Mouse (Mus musculus) kidney, postnatal 14 days (tissue): ENCODE data around the gene 0610012G03Rik.
"Not testable (repeated sequence)": the region's sequence is repeated elsewhere in the genome, so short reads cannot be mapped to it uniquely, and the experiment has no call there.

Source experiments
- DNase-seq: peaks from one replicate; pipeline ENCODE4 v3.0.0; 2022; ENCODE audit warnings: mixed read lengths

Gene 0610012G03Rik

DNA sequence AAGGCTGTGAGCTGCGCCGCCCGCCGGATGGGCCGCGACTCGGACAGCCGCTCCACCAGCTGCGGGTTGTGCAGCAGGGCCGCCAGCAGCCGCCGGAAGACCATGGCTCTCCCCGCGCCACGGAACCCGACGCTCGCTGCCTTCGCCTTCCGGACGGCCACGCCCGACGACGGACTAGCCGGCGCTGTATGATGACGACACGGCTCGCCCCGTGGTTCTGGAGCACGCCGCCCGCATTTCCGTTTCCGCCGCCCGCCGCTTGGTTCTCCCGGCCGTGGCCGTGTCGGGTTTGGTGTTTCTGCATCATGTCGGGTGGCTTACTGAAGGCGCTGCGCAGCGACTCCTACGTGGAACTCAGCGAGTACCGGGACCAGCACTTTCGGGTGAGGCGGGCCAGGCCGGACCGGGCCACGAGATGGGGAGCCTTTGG is at the start of gene 0610012G03Rik, which contains the start of gene Ncbp2:
0610012G03Rik (minus strand) TSS at position 150 of the 430 bp plus-strand sequence.
Ncbp2 (plus strand) TSS at position 169 of the 430 bp plus-strand sequence.
- peak; percentile 97 for DNase-seq

DNA sequence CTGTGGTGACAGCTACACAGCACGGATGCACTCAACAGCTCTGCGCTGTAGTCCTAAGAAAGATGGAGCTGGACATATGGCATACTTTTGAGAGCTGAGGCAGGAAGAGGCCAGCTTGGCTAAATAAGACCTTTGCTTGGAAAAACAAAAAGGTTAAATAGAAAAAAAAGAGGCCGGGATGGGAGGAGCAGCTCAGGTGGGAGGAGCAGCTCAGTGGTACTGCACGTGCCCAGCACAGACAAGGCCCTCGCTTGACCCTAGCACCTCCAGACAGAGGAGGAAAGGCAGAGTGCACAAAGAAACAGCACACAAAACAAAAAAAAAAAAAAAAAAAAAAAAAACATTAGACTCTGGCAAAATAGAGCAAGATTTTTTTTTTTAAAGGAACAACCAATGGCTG is 48.1 kb upstream of the 0610012G03Rik start:
- no peak for DNase-seq

DNA sequence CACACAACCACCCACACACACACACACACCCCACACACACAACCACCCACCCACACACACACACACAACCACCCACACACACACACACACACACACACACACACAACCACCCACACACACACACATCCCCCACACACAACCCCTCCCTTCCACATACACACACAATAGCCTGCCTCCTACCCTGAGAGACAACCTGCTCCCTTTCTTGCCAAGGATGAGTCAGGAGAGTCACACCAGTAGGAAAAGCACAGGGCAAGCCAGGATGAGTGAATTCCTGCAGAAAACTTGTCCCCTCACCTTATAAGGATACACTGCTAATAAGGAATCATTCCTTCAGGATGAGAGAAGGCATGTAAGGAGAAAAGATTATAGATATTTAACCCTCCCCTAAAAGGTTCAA is 45.7 kb upstream of the 0610012G03Rik start:
- no peak for DNase-seq

DNA sequence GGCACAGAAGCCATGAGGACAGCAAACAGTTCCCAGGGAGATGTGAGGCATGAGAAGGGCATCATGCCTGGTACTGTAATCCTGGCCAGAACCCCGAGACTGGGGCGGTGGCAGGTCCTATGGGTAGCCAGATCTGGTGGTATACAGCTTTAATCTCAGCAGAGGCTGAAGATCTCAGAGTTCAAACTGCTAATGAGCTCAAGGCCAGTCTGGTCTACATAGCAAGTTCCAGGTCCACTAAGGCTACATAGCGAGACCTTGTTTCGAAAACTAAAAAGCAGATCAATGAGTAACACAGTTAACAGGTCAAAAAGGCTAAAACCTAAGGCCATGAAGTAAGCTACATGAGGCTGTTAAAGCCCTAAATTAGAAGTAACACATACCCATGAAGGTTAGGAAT is 44.9 kb upstream of the 0610012G03Rik start:
- no peak for DNase-seq

DNA sequence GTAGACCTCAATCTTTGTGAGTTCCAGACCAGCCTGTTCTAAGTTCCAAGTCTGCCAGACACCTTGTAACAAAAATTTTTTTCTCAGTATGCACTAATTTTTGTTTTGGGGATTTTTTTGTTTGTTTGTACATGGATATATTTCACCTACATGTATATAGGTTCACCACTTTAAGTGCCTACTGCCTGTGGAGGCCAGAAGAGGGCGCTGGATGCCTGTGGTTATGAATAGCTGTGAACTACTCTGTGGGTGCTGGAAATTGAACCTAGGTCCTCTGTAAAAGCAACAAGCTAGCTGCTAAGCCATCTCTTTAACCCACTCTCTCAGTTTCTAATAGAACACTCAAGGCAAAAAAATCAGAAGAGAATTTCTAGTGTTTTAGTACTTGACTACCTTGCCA is 43.7 kb upstream of the 0610012G03Rik start:
- no peak for DNase-seq

DNA sequence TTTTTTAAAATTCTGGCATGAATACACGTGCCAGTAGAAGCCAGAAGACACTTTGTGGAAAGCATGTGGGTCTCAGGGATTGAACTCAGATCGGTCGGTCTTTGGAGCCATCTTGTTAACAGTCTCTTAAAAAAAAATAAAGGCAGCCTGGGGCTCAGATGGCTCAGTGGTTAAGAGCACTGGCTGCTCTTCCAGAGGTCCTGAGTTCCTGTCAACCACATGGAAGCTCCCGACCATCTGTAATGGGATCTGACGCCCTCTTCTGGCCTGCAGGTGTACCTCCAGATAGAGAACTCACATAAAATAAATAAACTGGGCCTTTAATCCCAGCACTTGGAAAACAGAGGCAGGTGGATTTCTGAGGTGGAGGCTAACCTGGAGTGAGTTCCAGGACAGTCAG is 32.7 kb upstream of the 0610012G03Rik start:
- no peak for DNase-seq

DNA sequence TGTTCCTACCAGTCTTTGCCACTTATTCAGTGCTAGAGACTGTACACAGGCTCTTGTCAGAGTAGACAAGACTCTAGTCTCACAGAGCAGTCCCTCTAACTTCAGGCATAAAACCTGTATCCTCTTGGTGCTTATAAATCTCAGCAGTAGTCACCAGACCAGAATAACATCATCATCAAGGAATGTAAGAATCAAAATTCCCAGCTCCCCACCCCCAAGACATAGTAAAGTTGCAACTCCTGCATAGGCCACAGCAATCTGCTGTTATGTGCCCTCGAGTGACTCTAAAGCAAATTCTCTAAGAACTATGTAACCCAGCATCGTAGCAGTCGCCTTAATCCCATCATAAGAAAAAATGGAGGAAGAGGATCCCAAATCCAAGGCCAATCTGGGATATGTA is 31.2 kb upstream of the 0610012G03Rik start:
- no peak for DNase-seq

DNA sequence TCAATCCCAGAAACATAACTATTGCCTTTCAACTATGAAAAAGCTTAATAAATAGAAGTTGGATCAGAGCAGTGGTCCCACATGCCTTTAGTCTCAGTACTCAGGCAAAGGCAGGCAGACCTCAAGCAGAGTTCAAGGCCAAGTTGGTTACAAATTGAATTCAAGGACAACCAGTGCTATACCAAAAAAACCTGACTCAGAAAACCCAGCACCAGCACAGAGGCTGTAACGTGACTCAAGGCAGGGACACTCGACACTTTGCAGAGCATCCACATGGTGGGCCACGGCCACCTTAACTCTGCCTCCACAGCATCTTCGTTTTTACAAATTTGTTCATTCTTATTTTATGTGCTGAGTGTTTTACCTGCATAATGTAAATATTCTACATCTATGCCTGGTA is 27.0 kb upstream of the 0610012G03Rik start:
- DNase-seq: no peak

DNA sequence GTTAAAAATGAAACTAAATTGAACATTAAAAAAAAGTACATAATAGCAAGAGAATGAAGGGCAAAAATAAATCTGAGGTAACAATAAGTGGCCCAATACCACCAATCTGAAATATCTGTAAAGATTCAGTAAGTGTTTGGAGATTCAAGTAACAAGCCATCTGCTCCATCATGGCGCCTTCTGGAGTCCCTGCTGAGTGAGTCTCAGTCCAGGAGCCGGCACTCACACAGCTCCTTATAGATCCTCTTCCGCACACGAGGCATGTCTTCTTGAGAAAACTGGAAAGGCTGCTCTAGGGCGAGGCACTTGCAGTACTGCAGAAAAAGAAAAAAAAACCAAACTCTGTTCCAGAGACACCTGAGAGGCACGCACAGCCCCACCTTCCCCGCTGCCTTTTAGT is 14.9 kb upstream of the 0610012G03Rik start:
- no peak for DNase-seq

DNA sequence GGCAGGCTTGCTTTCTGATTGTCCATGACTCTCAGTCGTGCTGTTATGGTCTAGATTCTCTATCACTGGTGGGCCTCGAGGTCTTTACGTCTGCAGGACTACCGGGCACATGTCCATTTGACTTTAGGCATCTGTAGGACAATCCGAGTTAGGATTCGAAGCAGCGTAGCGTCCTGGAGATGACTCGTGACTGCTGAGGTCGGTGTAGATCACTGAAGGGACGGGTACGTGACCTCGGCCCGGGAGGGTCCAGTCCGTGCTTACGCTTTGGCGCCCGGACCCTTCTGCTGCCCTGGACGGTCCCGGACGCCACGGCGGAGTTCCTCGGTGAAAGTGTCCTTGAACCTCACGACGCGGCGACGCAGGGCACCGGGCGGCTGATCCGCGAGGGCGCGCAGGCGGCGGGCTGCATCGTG is 385 bp downstream of the 0610012G03Rik start:
- DNase-seq: no peak

DNA sequence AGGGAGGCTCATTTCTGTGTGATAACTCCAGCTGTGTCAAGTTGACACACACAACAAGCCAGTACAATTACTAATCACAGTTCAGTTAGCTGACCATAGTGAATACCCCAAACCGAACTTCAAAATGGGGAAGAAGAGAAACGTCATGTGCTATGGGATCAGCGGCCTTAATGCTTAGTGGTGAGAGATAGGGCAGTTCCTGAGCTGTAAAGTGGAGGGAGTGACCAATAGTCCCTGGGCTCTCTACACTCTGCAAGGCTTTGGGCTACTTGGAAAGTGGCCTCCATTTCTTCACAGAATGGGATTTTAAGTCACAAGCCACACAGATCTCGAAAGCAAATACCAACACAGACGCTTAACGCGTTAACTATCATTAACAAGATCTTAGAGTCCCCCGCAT is 961 bp downstream of the 0610012G03Rik start:
- DNase-seq: no peak

DNA sequence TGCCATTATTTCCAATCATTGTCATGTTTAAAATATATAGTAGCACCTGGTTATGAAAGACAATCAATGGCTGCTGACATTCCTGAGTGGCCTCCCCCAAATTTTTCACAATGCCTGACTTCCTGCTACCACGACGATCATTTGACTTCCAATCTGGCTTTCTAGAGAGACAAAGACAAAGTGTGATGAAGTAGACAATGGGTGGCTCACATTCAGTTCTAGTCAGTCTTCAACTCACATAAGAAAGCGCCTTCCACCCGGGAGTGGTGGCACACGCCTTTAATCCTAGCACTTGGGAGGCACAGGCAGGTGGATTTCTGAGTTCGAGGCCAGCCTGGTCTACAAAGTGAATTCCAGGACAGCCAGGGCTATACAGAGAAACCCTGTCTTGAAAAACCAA is 2.3 kb downstream of the 0610012G03Rik start:
- not testable (repeated sequence) for DNase-seq

DNA sequence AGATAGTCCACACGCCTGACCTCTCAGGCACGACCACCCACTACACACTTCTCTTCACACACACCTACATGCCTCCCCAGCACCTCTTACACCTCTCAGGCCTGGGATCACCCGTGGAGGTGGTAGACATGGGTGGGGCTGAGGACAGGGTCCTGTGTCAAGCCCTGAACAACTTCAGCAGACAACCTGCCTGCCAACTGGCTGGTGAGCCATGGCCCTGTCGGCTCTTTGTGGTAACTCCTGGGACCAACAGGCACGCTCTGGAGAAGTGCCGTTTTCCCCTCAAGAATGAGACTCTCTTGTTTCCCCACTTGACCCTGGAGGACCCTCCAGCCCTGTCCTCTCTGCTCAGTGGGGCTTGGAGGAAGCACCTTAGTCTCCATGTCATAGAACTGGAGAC is 2.9 kb downstream of the 0610012G03Rik start:
- DNase-seq: no peak

DNA sequence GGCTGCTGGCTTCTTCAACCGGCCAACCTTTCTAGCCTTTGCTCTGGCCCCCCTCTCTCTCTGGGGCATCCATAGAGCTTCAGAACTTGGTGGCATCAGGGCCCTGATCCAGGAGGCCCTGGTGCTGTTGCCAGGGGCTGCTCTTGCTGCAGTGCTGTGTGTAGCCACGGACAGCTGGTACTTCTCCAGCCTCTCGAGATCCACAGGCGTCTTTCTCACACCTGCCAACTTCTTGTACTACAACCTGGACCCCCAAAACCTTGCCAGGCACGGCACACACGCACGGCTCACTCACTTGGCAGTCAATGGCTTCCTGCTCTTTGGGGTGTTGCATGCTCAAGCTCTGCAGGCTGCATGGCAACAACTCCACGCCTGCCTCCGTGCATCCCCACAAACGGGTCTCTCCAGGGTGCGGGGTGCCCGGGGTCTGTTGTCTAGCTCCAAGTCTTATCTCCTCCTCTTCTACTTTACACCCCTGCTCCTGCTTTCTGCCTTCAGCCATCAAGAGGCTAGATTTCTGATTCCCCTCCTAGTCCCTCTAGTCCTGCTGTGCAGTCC is 3.5 kb downstream of the 0610012G03Rik start:
- no peak for DNase-seq

DNA sequence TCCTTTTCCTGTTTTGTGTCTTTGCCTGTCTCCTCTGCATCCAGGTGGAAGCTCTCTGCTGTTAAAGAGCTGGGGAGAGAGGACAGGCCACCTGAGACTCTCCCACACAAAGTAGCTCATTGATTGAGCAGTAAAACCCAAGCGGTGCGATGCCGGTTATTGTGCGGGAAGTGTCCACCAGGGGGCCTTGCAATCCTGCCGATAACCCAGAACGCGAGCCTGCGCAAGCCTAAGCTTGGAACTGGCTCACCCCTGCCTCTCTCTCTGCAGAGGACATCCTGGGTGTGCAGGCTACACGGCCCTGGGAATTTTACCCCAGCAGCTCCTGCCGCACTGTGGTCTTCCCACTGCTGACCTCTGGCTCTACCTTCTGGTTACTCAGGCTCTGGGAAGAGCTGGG is 4.3 kb downstream of the 0610012G03Rik start:
- DNase-seq: peak; percentile 81

DNA sequence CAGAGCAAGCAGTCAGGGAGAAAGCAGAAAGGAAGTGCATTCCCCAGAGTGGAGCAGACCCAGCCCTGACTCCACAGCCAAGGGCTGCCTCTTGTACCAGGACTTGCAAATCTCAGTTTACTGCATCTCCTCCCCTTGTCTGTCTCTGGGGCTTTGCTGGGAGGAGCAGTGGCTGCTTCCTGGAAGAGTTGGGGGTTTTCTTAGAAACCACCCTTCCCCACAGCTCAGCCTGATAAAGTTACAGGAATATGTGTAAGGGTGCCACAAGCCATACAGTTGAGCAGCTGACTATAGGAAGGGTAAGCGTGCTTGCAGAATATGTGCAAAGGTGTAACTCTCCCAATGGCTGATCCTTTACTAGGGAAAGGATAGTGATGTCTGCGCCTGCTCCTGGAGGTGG is 7.7 kb downstream of the 0610012G03Rik start:
- no peak for DNase-seq

DNA sequence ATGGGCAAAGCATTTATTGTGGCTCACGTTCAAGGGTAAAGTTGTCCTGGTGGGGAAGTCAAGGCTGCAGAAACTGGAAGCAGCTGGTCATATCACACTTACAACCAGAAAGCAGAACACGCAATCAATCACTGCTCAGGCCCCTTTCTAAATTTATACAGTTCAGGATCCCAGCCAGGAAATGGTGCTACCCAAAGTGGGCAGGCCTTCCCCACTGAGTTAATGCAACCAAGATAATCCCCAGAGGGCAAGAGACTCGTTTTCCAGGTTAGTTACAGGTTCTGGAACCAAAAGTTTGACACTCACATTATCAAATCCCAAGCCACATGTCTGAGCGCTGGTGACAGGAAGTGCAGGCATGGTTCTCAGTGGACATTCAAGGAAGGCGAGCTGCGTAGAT is 9.4 kb downstream of the 0610012G03Rik start:
- no peak for DNase-seq

DNA sequence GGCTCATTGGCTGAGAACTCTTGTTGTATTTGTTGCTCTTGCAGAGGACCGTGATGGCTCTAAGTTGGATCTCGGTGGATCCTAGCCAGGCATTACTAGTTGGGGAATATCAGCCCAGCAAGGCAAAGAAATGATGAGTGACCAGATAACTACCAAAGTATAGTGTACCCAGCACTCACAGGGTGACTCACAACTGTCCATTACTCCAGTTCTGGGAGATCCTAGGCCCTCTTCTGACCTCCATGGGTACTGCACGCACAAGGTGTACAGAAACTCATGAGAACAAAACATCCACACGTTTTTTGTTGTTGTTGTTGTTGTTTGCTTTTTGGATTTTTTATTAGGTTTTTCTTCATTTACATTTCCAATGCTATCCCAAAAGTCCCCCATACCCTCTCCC is 11.7 kb downstream of the 0610012G03Rik start:
- DNase-seq: no peak

DNA sequence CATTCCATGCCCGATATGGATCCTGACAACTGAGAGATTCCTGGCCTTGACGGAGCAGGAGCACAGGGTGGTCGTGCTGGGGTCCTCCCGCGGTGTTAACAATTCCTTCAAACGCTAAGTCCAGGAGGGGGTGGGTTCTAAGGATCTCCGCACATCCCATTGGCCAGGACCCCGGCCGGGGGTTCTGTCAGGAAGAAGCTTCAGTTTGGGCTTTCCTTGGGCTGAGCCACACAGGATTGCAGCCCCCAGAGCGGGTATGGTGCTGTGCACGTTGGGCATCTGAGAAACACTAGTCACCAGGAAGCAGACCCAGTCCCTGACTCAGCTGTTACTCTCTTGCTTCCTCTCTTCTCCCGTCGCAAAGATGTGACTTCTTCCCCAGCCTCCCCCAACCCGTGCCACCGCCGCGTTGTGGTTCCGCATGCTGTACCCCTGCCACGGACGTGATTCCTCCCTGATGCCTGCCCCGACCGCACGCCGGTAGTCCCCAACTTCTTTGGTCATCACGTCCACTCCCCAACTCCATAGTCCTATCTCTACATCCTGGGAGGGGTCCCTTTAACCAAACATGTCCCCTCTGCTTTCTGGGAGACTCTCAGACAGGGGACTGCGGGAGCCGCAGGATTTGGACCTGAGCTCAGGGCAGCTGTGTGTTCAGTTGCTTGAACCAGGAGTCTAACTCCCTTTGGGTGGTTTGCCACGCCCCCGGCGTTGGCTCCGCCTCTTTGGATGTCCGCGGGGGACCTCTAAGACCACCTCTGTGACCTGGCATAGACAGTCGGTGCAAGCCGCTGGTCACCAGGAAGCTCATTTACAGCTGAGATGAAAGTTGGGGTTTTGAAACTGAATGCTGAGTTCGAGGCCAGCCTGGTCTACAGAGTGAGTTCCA is 13.0 kb downstream of the 0610012G03Rik start:
- DNase-seq: no peak

DNA sequence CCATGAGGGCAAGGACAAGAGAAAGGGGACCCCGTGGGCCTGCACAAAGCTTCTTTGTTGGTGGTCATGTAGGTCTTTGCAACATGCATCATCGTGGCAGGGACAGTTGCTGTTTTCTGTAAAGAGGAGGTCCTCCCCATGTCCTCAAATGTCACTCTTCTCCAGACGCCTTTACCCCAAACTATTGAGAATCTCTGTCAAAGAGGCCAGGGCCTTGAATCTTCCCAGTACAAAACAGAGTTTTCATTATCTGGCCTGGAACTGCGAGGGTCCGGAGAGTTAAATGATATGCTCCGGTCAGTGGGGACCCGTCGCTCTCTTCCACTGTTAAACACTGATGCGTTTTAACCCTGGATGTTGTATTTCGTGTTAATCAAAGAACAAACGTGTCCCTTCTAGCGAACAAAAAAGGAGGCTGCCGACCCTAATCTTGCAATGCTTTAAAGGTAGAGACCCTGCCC is 13.7 kb downstream of the 0610012G03Rik start:
- DNase-seq: no peak

DNA sequence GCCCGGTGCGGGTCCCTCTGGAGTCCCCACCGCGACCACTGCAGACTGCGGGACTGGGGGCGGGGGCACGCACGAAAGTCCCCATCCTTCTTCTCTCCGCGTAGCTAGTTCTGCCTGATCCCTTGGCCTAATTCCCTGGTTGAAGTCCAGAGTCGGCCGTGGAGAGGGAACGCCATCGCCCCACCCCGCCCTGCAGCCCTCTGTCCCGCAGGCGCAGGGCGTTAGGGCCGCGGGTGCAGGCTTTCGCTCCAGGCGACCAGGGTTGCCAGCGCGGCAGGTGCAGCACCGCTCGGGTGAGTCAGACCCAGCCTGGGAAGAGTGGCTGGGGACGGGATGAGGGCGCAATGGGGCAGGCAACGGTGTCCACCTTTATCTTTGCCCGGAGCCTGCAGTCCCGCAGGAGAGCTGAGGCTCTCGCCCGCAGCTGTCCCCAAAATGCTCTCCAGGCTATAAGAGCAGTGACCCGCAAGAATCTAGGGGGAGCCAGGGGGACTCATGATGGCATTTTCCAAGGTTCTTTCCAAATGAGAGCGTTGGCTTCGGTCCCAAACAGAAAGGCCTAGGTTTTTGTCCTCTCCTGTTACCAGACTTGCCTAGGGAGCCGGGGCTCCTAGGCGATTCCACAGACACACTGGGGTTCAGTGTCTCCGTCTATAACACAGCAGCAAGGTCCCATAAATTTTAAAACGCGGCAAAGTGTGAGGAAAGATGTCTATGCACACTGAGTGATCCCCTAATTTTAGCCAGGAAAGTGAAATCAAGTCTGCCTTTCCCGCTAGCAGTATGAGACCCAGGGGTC is 14.3 kb downstream of the 0610012G03Rik start, which contains the start of gene Pigz:
Pigz (plus strand) TSS at position 101 of the 799 bp plus-strand sequence.
- peak; percentile 54 for DNase-seq

DNA sequence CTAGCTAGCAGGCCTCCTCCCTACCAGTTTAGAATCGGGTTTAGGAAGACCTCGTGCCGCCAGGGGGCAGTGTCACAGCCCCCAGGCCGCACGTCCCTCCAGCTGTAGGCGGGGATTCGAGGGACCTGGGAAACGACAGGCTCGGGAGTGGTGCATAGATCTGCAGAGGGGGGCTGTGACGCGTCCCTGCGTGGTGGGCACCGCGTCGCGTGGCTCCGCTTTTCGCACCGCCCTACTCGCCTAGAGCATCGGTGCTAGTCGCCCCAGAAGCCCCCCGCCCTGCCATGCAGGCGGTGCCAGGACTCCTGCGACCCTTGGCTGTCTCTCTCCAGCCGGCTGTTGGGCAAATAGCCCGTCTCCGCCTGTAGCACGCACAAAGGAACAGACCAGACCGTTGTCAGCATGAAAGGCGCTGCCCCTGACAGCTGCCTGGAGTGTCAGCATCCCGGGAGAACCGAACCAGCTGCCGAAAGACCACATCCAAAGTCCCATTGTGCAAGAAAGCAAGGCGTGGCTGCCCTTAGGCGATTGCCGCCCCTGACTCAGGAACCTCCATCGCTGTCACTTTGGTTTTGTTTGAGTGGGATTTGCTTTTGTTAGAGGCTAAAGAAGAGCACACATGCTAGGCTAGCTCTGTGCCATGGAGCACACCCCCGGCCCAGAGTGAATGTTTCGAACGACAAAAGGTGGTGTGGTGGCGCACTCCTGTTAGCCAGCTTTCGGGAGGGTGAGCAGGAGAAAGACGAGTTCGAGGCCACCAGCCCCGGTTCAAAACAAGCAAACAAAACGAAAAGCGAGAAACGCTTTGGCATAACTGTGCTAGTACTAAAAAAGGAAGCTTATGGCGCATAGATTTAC is 15.2 kb downstream of the 0610012G03Rik start:
- DNase-seq: peak; percentile 90
